Mouse (Mus musculus): ENCODE measurements around the gene Elf1. TPM values are rescaled to one million over a fixed set of nuclear protein-coding genes. Genes with fewer than 3 reads are reported as not detected.
A peak's percentile ranks its signal among the peaks of the same experiment; 100 is the strongest.

Elf1 gene
- polyA plus RNA-seq, 1 experiment from 2014 or later, result 8.3 TPM

- no peak overlapping the region for H3K9ac ChIP-seq (ENCODE audit: low read length)
- no peak for DNase-seq (ENCODE audit: low spot score, missing footprints)
- H3K4me1 ChIP-seq (ENCODE audit: control insufficient read depth, insufficient read depth, low read length), result no peaks in the 10 kb centered on the region
- no peak overlapping the region for H3K4me2 ChIP-seq
- no peaks in the 10 kb centered on the region for H3K27me3 ChIP-seq (ENCODE audit: control insufficient read depth, insufficient read depth, low read length)
- 88% methylated on average over 2 of the region's 2 CpGs for WGBS
- H3K27ac ChIP-seq (ENCODE audit: low read depth, low read length), result no peak overlapping the region
- H3K4me3 ChIP-seq (ENCODE audit: low read depth, low read length), result no peak overlapping the region
- no peaks in the 10 kb centered on the region for H3K9me3 ChIP-seq (ENCODE audit: control insufficient read depth, low read length)
- ATAC-seq (ENCODE audit: low FRiP score), result no peak
- H3K36me3 ChIP-seq (ENCODE audit: control insufficient read depth, insufficient read depth, low read length), result no peaks in the 10 kb centered on the region
Measured at GRCm38 (mm10) chr14:79516751-79517150, 35.8 kb downstream of the Elf1 start.

- WGBS, result 91% methylated on average over 8 of the region's 8 CpGs
- Histone ChIP-seq H3K4me1 (ENCODE audit: control insufficient read depth, insufficient read depth, low read length) (no peaks in the 10 kb centered on the region), H3K4me2 (no peak overlapping the region), H3K36me3 (ENCODE audit: control insufficient read depth, insufficient read depth, low read length) (no peaks in the 10 kb centered on the region), H3K4me3 (ENCODE audit: low read depth, low read length) (no peak overlapping the region), H3K27me3 (ENCODE audit: control insufficient read depth, insufficient read depth, low read length) (no peaks in the 10 kb centered on the region), H3K9ac (ENCODE audit: low read length) (no peak overlapping the region), H3K9me3 (ENCODE audit: control insufficient read depth, low read length) (no peaks in the 10 kb centered on the region), H3K27ac (ENCODE audit: low read depth, low read length) (no peak overlapping the region)
- no peak for ATAC-seq (ENCODE audit: low FRiP score)
- no peak for DNase-seq (ENCODE audit: low spot score, missing footprints)
Measured at GRCm38 (mm10) chr14:79517185-79517740, 36.3 kb downstream of the Elf1 start.

- Histone ChIP-seq H3K36me3 (ENCODE audit: control insufficient read depth, insufficient read depth, low read length) (no peaks in the 10 kb centered on the region), H3K9ac (ENCODE audit: low read length) (no peak overlapping the region), H3K4me2 (no peak overlapping the region), H3K27ac (ENCODE audit: low read depth, low read length) (no peak overlapping the region), H3K4me1 (ENCODE audit: control insufficient read depth, insufficient read depth, low read length) (no peaks in the 10 kb centered on the region), H3K4me3 (ENCODE audit: low read depth, low read length) (no peak overlapping the region), H3K27me3 (ENCODE audit: control insufficient read depth, insufficient read depth, low read length) (no peaks in the 10 kb centered on the region), H3K9me3 (ENCODE audit: control insufficient read depth, low read length) (no peaks in the 10 kb centered on the region)
- DNase-seq (ENCODE audit: low spot score, missing footprints) (no peak), ATAC-seq (ENCODE audit: low FRiP score) (no peak)
- 85% methylated on average over 2 of the region's 2 CpGs for WGBS
Measured at GRCm38 (mm10) chr14:79518123-79518522, 37.1 kb downstream of the Elf1 start.

GRCm38 (mm10) chr14:79518761-79519662 lies 38.0 kb downstream of the Elf1 start:
- no peaks in the 10 kb centered on the region for H3K36me3 ChIP-seq (ENCODE audit: control insufficient read depth, insufficient read depth, low read length)
- H3K27ac ChIP-seq (ENCODE audit: low read depth, low read length), result no peak overlapping the region
- H3K9ac ChIP-seq (ENCODE audit: low read length), result no peak overlapping the region
- peak; percentile 23 for DNase-seq (ENCODE audit: low spot score, missing footprints)
- WGBS, result 78% methylated on average over 19 of the region's 19 CpGs
- H3K27me3 ChIP-seq (ENCODE audit: control insufficient read depth, insufficient read depth, low read length), result no peaks in the 10 kb centered on the region
- H3K4me1 ChIP-seq (ENCODE audit: control insufficient read depth, insufficient read depth, low read length), result no peaks in the 10 kb centered on the region
- H3K4me3 ChIP-seq (ENCODE audit: low read depth, low read length), result no peak overlapping the region
- no peaks in the 10 kb centered on the region for H3K9me3 ChIP-seq (ENCODE audit: control insufficient read depth, low read length)
- ATAC-seq (ENCODE audit: low FRiP score), result no peak
- H3K4me2 ChIP-seq, result no peak overlapping the region

- H3K4me2 ChIP-seq, result no peak overlapping the region
- no peak for DNase-seq (ENCODE audit: low spot score, missing footprints)
- no peaks in the 10 kb centered on the region for H3K36me3 ChIP-seq (ENCODE audit: control insufficient read depth, insufficient read depth, low read length)
- H3K9me3 ChIP-seq (ENCODE audit: control insufficient read depth, low read length), result no peaks in the 10 kb centered on the region
- no peaks in the 10 kb centered on the region for H3K27me3 ChIP-seq (ENCODE audit: control insufficient read depth, insufficient read depth, low read length)
- H3K9ac ChIP-seq (ENCODE audit: low read length), result no peak overlapping the region
- no peak overlapping the region for H3K27ac ChIP-seq (ENCODE audit: low read depth, low read length)
- H3K4me1 ChIP-seq (ENCODE audit: control insufficient read depth, insufficient read depth, low read length), result no peaks in the 10 kb centered on the region
- ATAC-seq (ENCODE audit: low FRiP score), result no peak
- 63% methylated on average over 1 of the region's 1 CpGs for WGBS
- H3K4me3 ChIP-seq (ENCODE audit: low read depth, low read length), result no peak overlapping the region
Measured at GRCm38 (mm10) chr14:79519663-79519975, 38.6 kb downstream of the Elf1 start.

GRCm38 (mm10) chr14:79520612-79521011 lies 39.6 kb downstream of the Elf1 start:
- Histone ChIP-seq H3K9ac (ENCODE audit: low read length) (no peak overlapping the region), H3K27ac (ENCODE audit: low read depth, low read length) (no peak overlapping the region), H3K4me2 (no peak overlapping the region), H3K27me3 (ENCODE audit: control insufficient read depth, insufficient read depth, low read length) (no peaks in the 10 kb centered on the region), H3K9me3 (ENCODE audit: control insufficient read depth, low read length) (no peaks in the 10 kb centered on the region), H3K4me3 (ENCODE audit: low read depth, low read length) (no peak overlapping the region), H3K4me1 (ENCODE audit: control insufficient read depth, insufficient read depth, low read length) (no peaks in the 10 kb centered on the region), H3K36me3 (ENCODE audit: control insufficient read depth, insufficient read depth, low read length) (no peaks in the 10 kb centered on the region)
- ATAC-seq (ENCODE audit: low FRiP score) (no peak), DNase-seq (ENCODE audit: low spot score, missing footprints) (no peak)

- ATAC-seq (ENCODE audit: low FRiP score), result no peak
- Histone ChIP-seq H3K9me3 (ENCODE audit: control insufficient read depth, low read length) (no peaks in the 10 kb centered on the region), H3K36me3 (ENCODE audit: control insufficient read depth, insufficient read depth, low read length) (no peaks in the 10 kb centered on the region), H3K4me3 (ENCODE audit: low read depth, low read length) (no peak overlapping the region), H3K9ac (ENCODE audit: low read length) (no peak overlapping the region), H3K27ac (ENCODE audit: low read depth, low read length) (no peak overlapping the region), H3K4me1 (ENCODE audit: control insufficient read depth, insufficient read depth, low read length) (no peaks in the 10 kb centered on the region), H3K27me3 (ENCODE audit: control insufficient read depth, insufficient read depth, low read length) (no peaks in the 10 kb centered on the region), H3K4me2 (no peak overlapping the region)
- WGBS, result 91% methylated on average over 1 of the region's 1 CpGs
- DNase-seq (ENCODE audit: low spot score, missing footprints), result no peak
Measured at GRCm38 (mm10) chr14:79521056-79521455, 40.1 kb downstream of the Elf1 start.

- Histone ChIP-seq H3K9ac (ENCODE audit: low read length) (no peak overlapping the region), H3K4me2 (no peak overlapping the region), H3K36me3 (ENCODE audit: control insufficient read depth, insufficient read depth, low read length) (no peaks in the 10 kb centered on the region), H3K4me1 (ENCODE audit: control insufficient read depth, insufficient read depth, low read length) (no peaks in the 10 kb centered on the region), H3K9me3 (ENCODE audit: control insufficient read depth, low read length) (no peaks in the 10 kb centered on the region), H3K27me3 (ENCODE audit: control insufficient read depth, insufficient read depth, low read length) (no peaks in the 10 kb centered on the region), H3K27ac (ENCODE audit: low read depth, low read length) (no peak overlapping the region), H3K4me3 (ENCODE audit: low read depth, low read length) (no peak overlapping the region)
- DNase-seq (ENCODE audit: low spot score, missing footprints), result no peak
- WGBS, result 87% methylated on average over 6 of the region's 6 CpGs
- ATAC-seq (ENCODE audit: low FRiP score), result no peak
Measured at GRCm38 (mm10) chr14:79521471-79522117, 40.6 kb downstream of the Elf1 start.

- no peaks in the 10 kb centered on the region for H3K9me3 ChIP-seq (ENCODE audit: control insufficient read depth, low read length)
- no peaks in the 10 kb centered on the region for H3K4me1 ChIP-seq (ENCODE audit: control insufficient read depth, insufficient read depth, low read length)
- H3K27ac ChIP-seq (ENCODE audit: low read depth, low read length), result no peak overlapping the region
- no peak for ATAC-seq (ENCODE audit: low FRiP score)
- 94% methylated on average over 9 of the region's 9 CpGs for WGBS
- no peaks in the 10 kb centered on the region for H3K27me3 ChIP-seq (ENCODE audit: control insufficient read depth, insufficient read depth, low read length)
- H3K4me3 ChIP-seq (ENCODE audit: low read depth, low read length), result no peak overlapping the region
- no peaks in the 10 kb centered on the region for H3K36me3 ChIP-seq (ENCODE audit: control insufficient read depth, insufficient read depth, low read length)
- no peak overlapping the region for H3K9ac ChIP-seq (ENCODE audit: low read length)
- DNase-seq (ENCODE audit: low spot score, missing footprints), result no peak
- H3K4me2 ChIP-seq, result no peak overlapping the region
Measured at GRCm38 (mm10) chr14:79522387-79522786, 41.4 kb downstream of the Elf1 start.
